Comparison of ENCODE assay signal across 8 mouse cellular contexts in genomic region chr2:129594569-129594968, GRCm38 (mm10). TPM values are rescaled to one million over a fixed set of nuclear protein-coding genes. Genes with fewer than 3 reads are reported as not detected.
DNase-seq lines count a peak whose midpoint lies in the region; ATAC-seq and TF ChIP-seq lines count a peak whose summit lies in the region.

No protein-coding gene starts in this region.

- H3K27me3 ChIP-seq in kidney, embryonic 14.5 days (ENCODE audit: control insufficient read depth, insufficient read depth, low read length): no peaks in the 10 kb centered on the region
- no peaks in the 10 kb centered on the region for H3K27me3 ChIP-seq in embryonic facial prominence, embryonic 14.5 days (replicated peaks; ENCODE audit: control insufficient read depth, insufficient read depth, low read length)
- H3K27me3 ChIP-seq in hindbrain, postnatal 0 days (ENCODE audit: insufficient read depth, low read length): no peaks in the 10 kb centered on the region
- no peaks in the 10 kb centered on the region for H3K27me3 ChIP-seq in midbrain, embryonic 15.5 days (replicated peaks)

- peak overlapping the region; percentile 68 for H3K4me2 ChIP-seq in kidney, embryonic 14.5 days (replicated peaks; ENCODE audit: low read depth, low read length)
- peak overlapping the region; percentile 68 for H3K4me2 ChIP-seq in embryonic facial prominence, embryonic 14.5 days (ENCODE audit: low read depth, low read length)
- H3K4me2 ChIP-seq in hindbrain, postnatal 0 days (ENCODE audit: low read depth, low read length): peak overlapping the region; percentile 71
- H3K4me2 ChIP-seq in midbrain, embryonic 15.5 days: peak overlapping the region; percentile 93

- 66% methylated on average over 4 of the region's 4 CpGs for WGBS in kidney, embryonic 14.5 days
- 79% methylated on average over 4 of the region's 4 CpGs for WGBS in embryonic facial prominence, embryonic 14.5 days
- 70% methylated on average over 4 of the region's 4 CpGs for WGBS in hindbrain, postnatal 0 days
- 66% methylated on average over 4 of the region's 4 CpGs for WGBS in midbrain, embryonic 15.5 days

- no peaks in the 10 kb centered on the region for H3K36me3 ChIP-seq in kidney, embryonic 14.5 days (ENCODE audit: control insufficient read depth, insufficient read depth, low read length)
- H3K36me3 ChIP-seq in embryonic facial prominence, embryonic 14.5 days (ENCODE audit: control insufficient read depth, insufficient read depth, low read length): no peaks in the 10 kb centered on the region
- no peaks in the 10 kb centered on the region for H3K36me3 ChIP-seq in hindbrain, postnatal 0 days (ENCODE audit: insufficient read depth, low read length)
- no peaks in the 10 kb centered on the region for H3K36me3 ChIP-seq in midbrain, embryonic 15.5 days (replicated peaks)

- H3K27ac ChIP-seq in kidney, embryonic 14.5 days (ENCODE audit: low read depth, low read length): no peak overlapping the region
- no peak overlapping the region for H3K27ac ChIP-seq in embryonic facial prominence, embryonic 14.5 days (replicated peaks; ENCODE audit: low read depth, low read length)
- no peak overlapping the region for H3K27ac ChIP-seq in hindbrain, postnatal 0 days
- H3K27ac ChIP-seq in midbrain, embryonic 15.5 days: peak overlapping the region; percentile 90; the same call in 1 of the 2 replicates

- H3K9ac ChIP-seq in kidney, embryonic 14.5 days (ENCODE audit: low read depth, low read length): peak overlapping the region; percentile 80; the same call in 1 of the 2 replicates
- H3K9ac ChIP-seq in embryonic facial prominence, embryonic 14.5 days (ENCODE audit: low read depth, low read length): peak overlapping the region; percentile 85; the same call in 1 of the 2 replicates
- peak overlapping the region; percentile 86 for H3K9ac ChIP-seq in hindbrain, postnatal 0 days (replicated peaks; ENCODE audit: low read length)
- peak overlapping the region; percentile 78; the same call in 1 of the 2 replicates for H3K9ac ChIP-seq in midbrain, embryonic 15.5 days

- no peak for DNase-seq in kidney, postnatal 10 days
- DNase-seq in embryonic facial prominence, embryonic 14.5 days (ENCODE audit: low spot score): no peak
- no peak for DNase-seq in hindbrain, postnatal 0 days (ENCODE audit: low spot score)
- DNase-seq in layer of hippocampus, postnatal 25 days (ENCODE audit: extremely low spot score in 1 of 2, low spot score in 1 of 2): no peak
- DNase-seq in layer of hippocampus, adult 8-10 months (ENCODE audit: low spot score in 2 of 2): no peak

- ATAC-seq in kidney, embryonic 14.5 days (ENCODE audit: low FRiP score, low TSS enrichment): no peak
- ATAC-seq in embryonic facial prominence, embryonic 14.5 days (ENCODE audit: low read depth): no peak
- ATAC-seq in hindbrain, postnatal 0 days: no peak
- no peak for ATAC-seq in midbrain, embryonic 15.5 days (replicated peaks)
- no peak for ATAC-seq in megakaryocyte-erythroid progenitor cell, adult 5-6 weeks (replicated peaks; ENCODE audit: low FRiP score, low TSS enrichment, poor library complexity, severe bottlenecking)

- TF ChIP-seq CTCF in hindbrain, postnatal 0 days (IDR thresholded peaks at IDR 0.05; ENCODE audit: low read depth): no peak

- H3K4me1 ChIP-seq in kidney, embryonic 14.5 days (ENCODE audit: control insufficient read depth, insufficient read depth, low read length): peaks cover 7% of the 10 kb centered on the region; the same call in 1 of the 2 replicates
- peaks cover 13% of the 10 kb centered on the region for H3K4me1 ChIP-seq in embryonic facial prominence, embryonic 14.5 days (ENCODE audit: control insufficient read depth, insufficient read depth, low read length)
- H3K4me1 ChIP-seq in hindbrain, postnatal 0 days (ENCODE audit: insufficient read depth, low read length): peaks cover 7% of the 10 kb centered on the region
- peaks cover 52% of the 10 kb centered on the region for H3K4me1 ChIP-seq in midbrain, embryonic 15.5 days

- H3K4me3 ChIP-seq in kidney, embryonic 14.5 days (ENCODE audit: low read length): peak overlapping the region; percentile 54; the same call in 1 of the 2 replicates
- peak overlapping the region; percentile 74 for H3K4me3 ChIP-seq in embryonic facial prominence, embryonic 14.5 days (ENCODE audit: low read depth, low read length)
- H3K4me3 ChIP-seq in hindbrain, postnatal 0 days (ENCODE audit: low read length): peak overlapping the region; percentile 78
- peak overlapping the region; percentile 70 for H3K4me3 ChIP-seq in midbrain, embryonic 15.5 days

- no peaks in the 10 kb centered on the region for H3K9me3 ChIP-seq in kidney, embryonic 14.5 days (ENCODE audit: control insufficient read depth, low read length)
- H3K9me3 ChIP-seq in embryonic facial prominence, embryonic 14.5 days (ENCODE audit: control insufficient read depth, low read length): no peaks in the 10 kb centered on the region
- H3K9me3 ChIP-seq in hindbrain, postnatal 0 days (ENCODE audit: low read length): no peaks in the 10 kb centered on the region
- H3K9me3 ChIP-seq in midbrain, embryonic 15.5 days: no peaks in the 10 kb centered on the region

RNA-seq across cellular contexts. Expression of gene Sirpa, which starts 1.9 kb away (rescaled TPM):
- polyA plus RNA-seq in kidney, embryonic 14.5 days (2014; fragmentation: Nextera tagmentation; extraction: Ambion mirVana): 15.9 and 28.8 TPM in 2 replicates
- polyA plus RNA-seq in embryonic facial prominence, embryonic 14.5 days (2014; fragmentation: Nextera tagmentation; extraction: Ambion mirVana): 36.1 and 39.1 TPM in 2 replicates
- 87.7 and 135 TPM in 2 replicates for total RNA-seq in hindbrain, postnatal 0 days (2014; rRNA removed)
- 35.8 and 37.1 TPM in 2 replicates for polyA plus RNA-seq in hindbrain, postnatal 0 days (2015; fragmentation: Nextera tagmentation; extraction: Ambion mirVana)
- polyA plus RNA-seq in midbrain, embryonic 15.5 days (2015; fragmentation: Nextera tagmentation; extraction: Ambion mirVana): 39.5 and 40.5 TPM in 2 replicates
- total RNA-seq in layer of hippocampus, postnatal 25 days (2021): 100 to 1,000 TPM; 284 to 286 TPM
- total RNA-seq in layer of hippocampus, adult 8-10 months (2022): 100 to 1,000 TPM; 317 to 358 (median 338) TPM
- total RNA-seq in megakaryocyte-erythroid progenitor cell, adult 5-6 weeks (2014; fragmentation: Nextera tagmentation): 5.1 and 8.0 TPM in 2 replicates
- total RNA-seq in megakaryocyte-erythroid progenitor cell, adult 5-6 weeks (2017): 0.52 and 2.7 TPM in 2 replicates

RNA-seq across cellular contexts. Expression of gene F830045P16Rik, which starts 58.2 kb away (rescaled TPM):
- polyA plus RNA-seq in kidney, embryonic 14.5 days (2014; fragmentation: Nextera tagmentation; extraction: Ambion mirVana): not detected in 2 replicates
- 0.24 and 0.39 TPM in 2 replicates for polyA plus RNA-seq in embryonic facial prominence, embryonic 14.5 days (2014; fragmentation: Nextera tagmentation; extraction: Ambion mirVana)
- not detected in 2 replicates for total RNA-seq in hindbrain, postnatal 0 days (2014; rRNA removed)
- polyA plus RNA-seq in hindbrain, postnatal 0 days (2015; fragmentation: Nextera tagmentation; extraction: Ambion mirVana): not detected in 2 replicates
- polyA plus RNA-seq in midbrain, embryonic 15.5 days (2015; fragmentation: Nextera tagmentation; extraction: Ambion mirVana): not detected in 2 replicates
- under 1 TPM in 1 of 2 experiments, not detected in 1; 0.44 TPM for total RNA-seq in layer of hippocampus, postnatal 25 days (2021)
- 1 to 10 TPM in 2 of 4 experiments, under 1 TPM in 2; 0.24 to 1.8 (median 0.93) TPM for total RNA-seq in layer of hippocampus, adult 8-10 months (2022)
- not detected in 2 replicates for total RNA-seq in megakaryocyte-erythroid progenitor cell, adult 5-6 weeks (2014; fragmentation: Nextera tagmentation)
- total RNA-seq in megakaryocyte-erythroid progenitor cell, adult 5-6 weeks (2017): 0.52 and 0.65 TPM in 2 replicates
